Mouse (Mus musculus): ENCODE data around the gene Insyn1. TPM values are rescaled to one million over a fixed set of nuclear protein-coding genes. Genes with fewer than 3 reads are reported as not detected.

The Insyn1 gene
- polyA plus RNA-seq, 1 experiment from 2014 or later = 0.74 TPM

- ATAC-seq (ENCODE audit: low read depth) = no peak
- H3K27ac ChIP-seq (ENCODE audit: low read length) = no peak overlapping the region
- no peaks in the 10 kb centered on the region for H3K9me3 ChIP-seq (ENCODE audit: control insufficient read depth, low read length)
- H3K4me1 ChIP-seq (replicated peaks; ENCODE audit: control insufficient read depth, insufficient read depth, low read length) = no peaks in the 10 kb centered on the region
- H3K9ac ChIP-seq (ENCODE audit: low read length) = no peak overlapping the region
- no peak overlapping the region for H3K4me3 ChIP-seq (ENCODE audit: low read length)
- H3K4me2 ChIP-seq (ENCODE audit: low read depth, low read length) = no peak overlapping the region
- H3K27me3 ChIP-seq (ENCODE audit: control insufficient read depth, insufficient read depth, low read depth, low read length) = no peaks in the 10 kb centered on the region
- WGBS = 69% methylated on average over 12 of the region's 12 CpGs
- no peaks in the 10 kb centered on the region for H3K36me3 ChIP-seq (ENCODE audit: control insufficient read depth, insufficient read depth, low read length)
Observed at GRCm38 (mm10) chr9:58447997-58448595, 40.3 kb upstream of the Insyn1 start.

DNA sequence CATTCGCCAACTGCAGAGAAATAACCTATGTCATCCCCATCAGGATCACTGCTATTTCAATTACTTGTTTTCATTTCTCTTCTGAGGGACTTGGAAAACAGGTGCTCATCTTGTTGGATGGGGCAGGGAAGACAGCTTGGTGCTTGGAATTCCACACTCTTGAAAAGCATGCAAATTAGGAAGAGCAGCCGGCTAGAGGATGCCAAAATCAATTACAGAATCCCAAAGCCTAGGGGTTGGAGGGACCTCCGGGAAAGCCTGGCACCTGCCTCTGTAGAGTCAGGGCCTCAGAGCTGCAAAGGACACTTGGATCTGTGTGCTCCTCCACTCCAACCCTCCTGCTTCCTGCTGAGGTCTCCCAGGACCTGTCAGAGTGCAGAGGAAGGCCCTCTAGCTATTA is 38.9 kb upstream of the Insyn1 start:
- no peaks in the 10 kb centered on the region for H3K9me3 ChIP-seq (ENCODE audit: control insufficient read depth, low read length)
- ATAC-seq (ENCODE audit: low read depth) = no peak
- H3K9ac ChIP-seq (ENCODE audit: low read length) = no peak overlapping the region
- WGBS = 50% methylated on average over 3 of the region's 3 CpGs
- H3K4me3 ChIP-seq (ENCODE audit: low read length) = no peak overlapping the region
- H3K27ac ChIP-seq (ENCODE audit: low read length) = no peak overlapping the region
- H3K36me3 ChIP-seq (ENCODE audit: control insufficient read depth, insufficient read depth, low read length) = no peaks in the 10 kb centered on the region
- H3K27me3 ChIP-seq (ENCODE audit: control insufficient read depth, insufficient read depth, low read depth, low read length) = no peaks in the 10 kb centered on the region
- no peaks in the 10 kb centered on the region for H3K4me1 ChIP-seq (replicated peaks; ENCODE audit: control insufficient read depth, insufficient read depth, low read length)
- H3K4me2 ChIP-seq (ENCODE audit: low read depth, low read length) = no peak overlapping the region

GRCm38 (mm10) chr9:58453791-58454378 is 34.5 kb upstream of the Insyn1 start:
- no peak overlapping the region for H3K27ac ChIP-seq (ENCODE audit: low read length)
- 66% methylated on average over 5 of the region's 5 CpGs for WGBS
- ATAC-seq (ENCODE audit: low read depth) = no peak
- no peak overlapping the region for H3K4me3 ChIP-seq (ENCODE audit: low read length)
- no peaks in the 10 kb centered on the region for H3K36me3 ChIP-seq (ENCODE audit: control insufficient read depth, insufficient read depth, low read length)
- H3K9me3 ChIP-seq (ENCODE audit: control insufficient read depth, low read length) = no peaks in the 10 kb centered on the region
- no peak overlapping the region for H3K9ac ChIP-seq (ENCODE audit: low read length)
- no peaks in the 10 kb centered on the region for H3K27me3 ChIP-seq (ENCODE audit: control insufficient read depth, insufficient read depth, low read depth, low read length)
- H3K4me1 ChIP-seq (replicated peaks; ENCODE audit: control insufficient read depth, insufficient read depth, low read length) = no peaks in the 10 kb centered on the region; the same call in 1 of the 2 replicates
- no peak overlapping the region for H3K4me2 ChIP-seq (ENCODE audit: low read depth, low read length)

- Histone ChIP-seq H3K27ac (ENCODE audit: low read length) (no peak overlapping the region), H3K9ac (ENCODE audit: low read length) (no peak overlapping the region), H3K36me3 (ENCODE audit: control insufficient read depth, insufficient read depth, low read length) (no peaks in the 10 kb centered on the region), H3K4me1 (replicated peaks; ENCODE audit: control insufficient read depth, insufficient read depth, low read length) (no peaks in the 10 kb centered on the region; the same call in 1 of the 2 replicates), H3K4me3 (ENCODE audit: low read length) (no peak overlapping the region), H3K4me2 (ENCODE audit: low read depth, low read length) (no peak overlapping the region), H3K27me3 (ENCODE audit: control insufficient read depth, insufficient read depth, low read depth, low read length) (no peaks in the 10 kb centered on the region), H3K9me3 (ENCODE audit: control insufficient read depth, low read length) (no peaks in the 10 kb centered on the region)
- ATAC-seq (ENCODE audit: low read depth) = no peak
- 42% methylated on average over 3 of the region's 3 CpGs for WGBS
Observed at GRCm38 (mm10) chr9:58454886-58455285, 33.5 kb upstream of the Insyn1 start.

DNA sequence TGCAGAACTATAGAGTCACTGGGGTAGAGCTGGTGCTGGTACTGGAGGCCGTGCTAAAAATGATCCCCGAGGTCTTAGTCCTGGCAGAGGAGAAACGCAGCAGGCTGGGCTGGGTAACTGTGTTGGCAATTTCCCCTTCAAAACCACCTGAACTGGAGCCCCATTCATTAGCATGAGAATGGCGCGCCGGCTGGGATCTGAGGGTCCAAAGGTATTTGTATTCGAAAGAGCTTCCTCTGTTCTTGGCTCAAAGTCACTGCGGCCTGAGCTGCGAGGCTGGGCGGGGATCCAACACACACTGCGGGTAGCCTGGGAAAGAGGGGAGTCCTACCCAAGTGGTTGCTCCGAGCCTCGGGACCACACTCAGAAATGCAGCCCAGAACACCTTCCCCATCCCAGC is 32.6 kb upstream of the Insyn1 start:
- H3K4me2 ChIP-seq (ENCODE audit: low read depth, low read length) = no peak overlapping the region
- no peaks in the 10 kb centered on the region; the same call in 1 of the 2 replicates for H3K4me1 ChIP-seq (replicated peaks; ENCODE audit: control insufficient read depth, insufficient read depth, low read length)
- no peaks in the 10 kb centered on the region for H3K27me3 ChIP-seq (ENCODE audit: control insufficient read depth, insufficient read depth, low read depth, low read length)
- no peaks in the 10 kb centered on the region for H3K36me3 ChIP-seq (ENCODE audit: control insufficient read depth, insufficient read depth, low read length)
- no peak overlapping the region for H3K9ac ChIP-seq (ENCODE audit: low read length)
- no peak overlapping the region for H3K4me3 ChIP-seq (ENCODE audit: low read length)
- no peak overlapping the region for H3K27ac ChIP-seq (ENCODE audit: low read length)
- ATAC-seq (ENCODE audit: low read depth) = no peak
- WGBS = 13% methylated on average over 13 of the region's 13 CpGs
- no peaks in the 10 kb centered on the region for H3K9me3 ChIP-seq (ENCODE audit: control insufficient read depth, low read length)

GRCm38 (mm10) chr9:58457481-58457955 is 30.9 kb upstream of the Insyn1 start:
- H3K9me3 ChIP-seq (ENCODE audit: control insufficient read depth, low read length) = no peaks in the 10 kb centered on the region
- H3K36me3 ChIP-seq (ENCODE audit: control insufficient read depth, insufficient read depth, low read length) = no peaks in the 10 kb centered on the region
- H3K4me1 ChIP-seq (replicated peaks; ENCODE audit: control insufficient read depth, insufficient read depth, low read length) = no peaks in the 10 kb centered on the region; the same call in 1 of the 2 replicates
- no peak for ATAC-seq (ENCODE audit: low read depth)
- H3K27me3 ChIP-seq (ENCODE audit: control insufficient read depth, insufficient read depth, low read depth, low read length) = no peaks in the 10 kb centered on the region
- 68% methylated on average over 7 of the region's 7 CpGs for WGBS
- H3K4me3 ChIP-seq (ENCODE audit: low read length) = no peak overlapping the region
- H3K4me2 ChIP-seq (ENCODE audit: low read depth, low read length) = no peak overlapping the region
- no peak overlapping the region for H3K9ac ChIP-seq (ENCODE audit: low read length)
- H3K27ac ChIP-seq (ENCODE audit: low read length) = no peak overlapping the region

GRCm38 (mm10) chr9:58458341-58458740 is 30.1 kb upstream of the Insyn1 start:
- Histone ChIP-seq H3K4me1 (replicated peaks; ENCODE audit: control insufficient read depth, insufficient read depth, low read length) (no peaks in the 10 kb centered on the region; the same call in 1 of the 2 replicates), H3K27ac (ENCODE audit: low read length) (no peak overlapping the region), H3K4me3 (ENCODE audit: low read length) (no peak overlapping the region), H3K36me3 (ENCODE audit: control insufficient read depth, insufficient read depth, low read length) (no peaks in the 10 kb centered on the region), H3K27me3 (ENCODE audit: control insufficient read depth, insufficient read depth, low read depth, low read length) (no peaks in the 10 kb centered on the region), H3K9ac (ENCODE audit: low read length) (no peak overlapping the region), H3K9me3 (ENCODE audit: control insufficient read depth, low read length) (no peaks in the 10 kb centered on the region), H3K4me2 (ENCODE audit: low read depth, low read length) (no peak overlapping the region)
- WGBS = 78% methylated on average over 3 of the region's 3 CpGs
- ATAC-seq (ENCODE audit: low read depth) = no peak

DNA sequence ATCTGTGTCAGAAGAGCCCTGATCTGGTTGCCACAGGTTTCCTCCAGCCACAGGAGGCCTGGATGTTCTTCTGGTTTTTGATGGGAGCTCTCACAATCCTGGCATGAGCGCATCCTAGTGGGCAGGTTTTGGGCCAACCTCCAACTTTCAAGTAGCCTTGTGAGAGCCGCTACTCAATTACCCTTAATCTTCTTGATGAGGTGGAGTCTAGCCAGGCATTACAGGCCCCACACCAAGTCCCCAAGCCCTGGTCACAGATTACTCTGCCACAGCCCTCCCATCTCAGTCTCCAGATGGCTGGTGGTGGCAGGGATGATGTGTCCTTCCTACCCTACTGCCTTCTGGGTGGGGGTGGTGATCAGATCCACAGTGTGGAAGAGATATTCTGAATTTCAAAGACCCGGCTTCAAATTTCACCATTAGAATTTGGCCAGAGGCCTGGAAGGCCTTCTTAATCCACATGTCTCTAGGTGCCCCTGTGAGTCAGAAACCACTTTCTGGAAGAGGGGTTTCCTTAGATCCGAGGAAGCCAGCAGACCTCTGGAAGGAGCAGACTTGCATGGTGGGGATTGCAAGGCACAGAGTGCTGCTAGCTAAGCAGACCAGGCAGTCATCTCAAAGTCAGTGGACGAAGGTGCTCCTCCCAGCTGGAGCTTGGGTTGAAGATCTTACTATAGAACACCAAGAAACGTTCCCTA is 29.4 kb upstream of the Insyn1 start:
- WGBS = 78% methylated on average over 6 of the region's 6 CpGs
- H3K36me3 ChIP-seq (ENCODE audit: control insufficient read depth, insufficient read depth, low read length) = no peaks in the 10 kb centered on the region
- no peaks in the 10 kb centered on the region for H3K9me3 ChIP-seq (ENCODE audit: control insufficient read depth, low read length)
- no peak for ATAC-seq (ENCODE audit: low read depth)
- H3K4me3 ChIP-seq (ENCODE audit: low read length) = no peak overlapping the region
- no peak overlapping the region for H3K9ac ChIP-seq (ENCODE audit: low read length)
- H3K4me2 ChIP-seq (ENCODE audit: low read depth, low read length) = no peak overlapping the region
- no peaks in the 10 kb centered on the region for H3K27me3 ChIP-seq (ENCODE audit: control insufficient read depth, insufficient read depth, low read depth, low read length)
- H3K4me1 ChIP-seq (replicated peaks; ENCODE audit: control insufficient read depth, insufficient read depth, low read length) = no peaks in the 10 kb centered on the region; the same call in 1 of the 2 replicates
- no peak overlapping the region for H3K27ac ChIP-seq (ENCODE audit: low read length)

DNA sequence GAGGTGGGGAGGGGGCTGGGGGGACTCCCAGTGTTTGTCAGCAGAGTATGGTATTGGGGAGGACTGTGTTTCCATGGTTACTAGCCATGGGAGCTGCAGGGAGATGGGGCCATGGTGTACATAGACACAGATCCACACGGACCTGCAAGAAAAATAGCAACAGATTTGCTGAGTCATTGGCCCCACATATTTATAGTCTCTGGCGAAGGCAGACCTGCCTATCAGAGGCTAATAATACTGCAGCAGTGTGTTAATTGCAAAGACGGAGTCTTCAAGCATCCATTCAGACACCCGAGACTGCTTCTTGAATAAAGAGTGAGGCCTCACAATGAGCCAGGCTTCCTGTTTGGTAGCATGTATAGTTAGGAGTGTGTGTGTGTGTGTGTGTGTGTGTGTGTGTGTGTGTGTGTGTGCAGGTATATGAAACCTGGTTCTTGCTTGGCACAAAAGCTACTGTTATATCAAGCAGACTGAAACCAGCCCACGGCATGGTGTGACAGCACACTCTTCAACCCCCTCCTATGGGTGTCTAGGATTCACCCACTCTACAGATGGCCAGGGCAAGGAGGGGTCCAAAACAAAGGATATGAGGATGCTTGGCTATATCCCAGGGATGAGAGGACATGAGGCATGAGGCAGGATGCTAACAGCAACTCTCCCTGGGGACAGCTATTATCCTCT is 20.9 kb upstream of the Insyn1 start:
- H3K4me2 ChIP-seq (ENCODE audit: low read depth, low read length) = no peak overlapping the region

More for the DNA sequence above, 20.9 kb upstream of the Insyn1 start:
- Histone ChIP-seq H3K9me3 (ENCODE audit: control insufficient read depth, low read length) (no peaks in the 10 kb centered on the region), H3K27me3 (ENCODE audit: control insufficient read depth, insufficient read depth, low read depth, low read length) (no peaks in the 10 kb centered on the region), H3K4me1 (replicated peaks; ENCODE audit: control insufficient read depth, insufficient read depth, low read length) (no peaks in the 10 kb centered on the region), H3K36me3 (ENCODE audit: control insufficient read depth, insufficient read depth, low read length) (no peaks in the 10 kb centered on the region), H3K9ac (ENCODE audit: low read length) (no peak overlapping the region), H3K27ac (ENCODE audit: low read length) (no peak overlapping the region), H3K4me3 (ENCODE audit: low read length) (no peak overlapping the region)
- ATAC-seq (ENCODE audit: low read depth) = no peak
- WGBS = 57% methylated on average over 5 of the region's 5 CpGs
